Mouse (Mus musculus) adrenal gland, adult (tissue): ENCODE measurements around the gene Itgae.
A peak's percentile ranks its signal among the peaks of the same experiment; 100 is the strongest.

ENCODE experiments used
- DNase-seq, 2 experiments: peaks; one replicate each; pipeline ENCODE4 v3.0.0; 2022 to 2023; ENCODE audit warnings: low spot score in 1 of 2; ENCODE audit not compliant: inconsistent age in 2 of 2

Gene Itgae

GRCm38 (mm10) chr11:73146026-73146974 lies 55.9 kb downstream of the Itgae start:
- peak in 1 of 2 experiments; percentile 38 for DNase-seq

- DNase-seq, result no peak
These were observed 56.6 kb downstream of the Itgae start for GRCm38 (mm10) chr11:73146975-73147365.

GRCm38 (mm10) chr11:73148209-73148608 lies 57.8 kb downstream of the Itgae start:
- peak; percentile 38 to 80 for DNase-seq

GRCm38 (mm10) chr11:73155071-73155470 lies 64.7 kb downstream of the Itgae start:
- DNase-seq, result no peak

- peak; percentile 58 to 71 for DNase-seq
These were observed 69.8 kb downstream of the Itgae start, which contains the start of gene P2rx5 for GRCm38 (mm10) chr11:73159957-73160810. P2rx5 (plus strand) TSS chr11:73160421.

- peak; percentile 61 to 72 for DNase-seq
These were observed 70.4 kb downstream of the Itgae start for GRCm38 (mm10) chr11:73160811-73161200.

GRCm38 (mm10) chr11:73161616-73162015 lies 71.2 kb downstream of the Itgae start:
- no peak for DNase-seq

- no peak for DNase-seq
These were observed 71.9 kb downstream of the Itgae start for GRCm38 (mm10) chr11:73162284-73162683.

GRCm38 (mm10) chr11:73168071-73168470 lies 77.7 kb downstream of the Itgae start:
- DNase-seq, result no peak

- DNase-seq, result no peak
These were observed 78.2 kb downstream of the Itgae start for GRCm38 (mm10) chr11:73168576-73168975.

- DNase-seq, result peak; percentile 40 to 81
These were observed 78.8 kb downstream of the Itgae start for GRCm38 (mm10) chr11:73169231-73169630.

GRCm38 (mm10) chr11:73172186-73172585 lies 81.8 kb downstream of the Itgae start:
- DNase-seq, result peak in 1 of 2 experiments; percentile 64

GRCm38 (mm10) chr11:73175612-73176011 lies 85.2 kb downstream of the Itgae start:
- DNase-seq, result peak; percentile 28 to 56

GRCm38 (mm10) chr11:73176186-73176585 lies 85.8 kb downstream of the Itgae start:
- DNase-seq, result peak in 1 of 2 experiments; percentile 44

- peak; percentile 98 for DNase-seq
These were observed 86.5 kb downstream of the Itgae start, which contains the start of the genes Emc6 and Tax1bp3 for GRCm38 (mm10) chr11:73176608-73177508. Emc6 (minus strand) TSS chr11:73177037. Tax1bp3 (plus strand) TSS chr11:73177083.

- DNase-seq, result peak; percentile 90 to 95
These were observed 87.1 kb downstream of the Itgae start for GRCm38 (mm10) chr11:73177509-73177875.

GRCm38 (mm10) chr11:73177895-73178294 lies 87.5 kb downstream of the Itgae start:
- DNase-seq, result no peak

GRCm38 (mm10) chr11:73185872-73186615 lies 95.7 kb downstream of the Itgae start:
- DNase-seq, result no peak

GRCm38 (mm10) chr11:73187231-73187630 lies 96.8 kb downstream of the Itgae start:
- no peak for DNase-seq

- DNase-seq, result peak; percentile 45 to 65
These were observed 102.7 kb downstream of the Itgae start for GRCm38 (mm10) chr11:73193047-73193446.
